Mouse (Mus musculus) inflammation-experienced regulatory T-cells, adult 6 months (primary cell): ENCODE data around the gene Foxg1. TPM values are rescaled to one million over a fixed set of nuclear protein-coding genes. Genes with fewer than 3 reads are reported as not detected.

Experiments used
- ATAC-seq: one replicate; pipeline ENCODE4 v1.8.0; 2017
- polyA plus RNA-seq, 3 experiments: library from polyadenylated mRNA; unstranded; fragments of 100-300 nt; shearing (Covaris generic); gene quantifications; one replicate each; pipeline ENCODE4 v1.2.1; 2017

Gene Foxg1
- polyA plus RNA-seq, 3 experiments from 2014 or later = not detected

- no peak for ATAC-seq
Measured at GRCm38 (mm10) chr12:49386081-49386805, 3.8 kb downstream of the Foxg1 start.

- no peak for ATAC-seq
Measured at GRCm38 (mm10) chr12:49387856-49388598, 5.6 kb downstream of the Foxg1 start.

- no peak for ATAC-seq
Measured at GRCm38 (mm10) chr12:49389666-49390065, 7.2 kb downstream of the Foxg1 start.

GRCm38 (mm10) chr12:49390257-49390656 lies 7.8 kb downstream of the Foxg1 start:
- ATAC-seq = no peak

- ATAC-seq = no peak
Measured at GRCm38 (mm10) chr12:49390926-49391304, 8.5 kb downstream of the Foxg1 start.

- ATAC-seq = no peak
Measured at GRCm38 (mm10) chr12:49391305-49392040, 9.0 kb downstream of the Foxg1 start.

GRCm38 (mm10) chr12:49392041-49392390 lies 9.6 kb downstream of the Foxg1 start:
- ATAC-seq = no peak

- no peak for ATAC-seq
Measured at GRCm38 (mm10) chr12:49392876-49393275, 10.4 kb downstream of the Foxg1 start.

- no peak for ATAC-seq
Measured at GRCm38 (mm10) chr12:49393639-49394038, 11.2 kb downstream of the Foxg1 start.

GRCm38 (mm10) chr12:49394181-49394580 lies 11.7 kb downstream of the Foxg1 start:
- ATAC-seq = no peak

GRCm38 (mm10) chr12:49394836-49395235 lies 12.4 kb downstream of the Foxg1 start:
- ATAC-seq = no peak

GRCm38 (mm10) chr12:49395969-49396368 lies 13.5 kb downstream of the Foxg1 start:
- no peak for ATAC-seq

GRCm38 (mm10) chr12:49396776-49397175 lies 14.3 kb downstream of the Foxg1 start:
- no peak for ATAC-seq

GRCm38 (mm10) chr12:49397443-49398162 lies 15.1 kb downstream of the Foxg1 start:
- no peak for ATAC-seq

- no peak for ATAC-seq
Measured at GRCm38 (mm10) chr12:49398163-49398540, 15.7 kb downstream of the Foxg1 start.

- no peak for ATAC-seq
Measured at GRCm38 (mm10) chr12:49398636-49399035, 16.2 kb downstream of the Foxg1 start.

GRCm38 (mm10) chr12:49399611-49400010 lies 17.2 kb downstream of the Foxg1 start:
- no peak for ATAC-seq

- no peak for ATAC-seq
Measured at GRCm38 (mm10) chr12:49400036-49400852, 17.8 kb downstream of the Foxg1 start.

GRCm38 (mm10) chr12:49400853-49401118 lies 18.3 kb downstream of the Foxg1 start:
- ATAC-seq = no peak

GRCm38 (mm10) chr12:49401119-49401795 lies 18.8 kb downstream of the Foxg1 start:
- no peak for ATAC-seq

- no peak for ATAC-seq
Measured at GRCm38 (mm10) chr12:49401796-49402130, 19.3 kb downstream of the Foxg1 start.

- ATAC-seq = no peak
Measured at GRCm38 (mm10) chr12:49409833-49410232, 27.4 kb downstream of the Foxg1 start.
